Mouse (Mus musculus) gastrocnemius, postnatal 4 days (tissue): Measurements from ENCODE around the gene Repin1. TPM values are rescaled to one million over a fixed set of nuclear protein-coding genes. Genes with fewer than 3 reads are reported as not detected.

Experiments
- total RNA-seq, 2 experiments: library from RNA; stranded (reverse); gene quantifications; 2 replicates each; pipeline ENCODE4 v1.2.3; 2021

The Repin1 gene
- total RNA-seq, 2 experiments from 2014 or later = 29.1 to 31.9 TPM

Other genes with a start within 250 kb of the Repin1 start
- 10 to 100 TPM; 16.6 to 19.7 TPM for gene Krba1, start 198.3 kb upstream of the Repin1 start, total RNA-seq
- gene Zfp467, start 148.1 kb upstream of the Repin1 start, total RNA-seq = 10 to 100 TPM; 14.3 to 19.7 TPM
- under 1 TPM; 0.34 to 0.44 TPM for gene Sspo, start 145.7 kb upstream of the Repin1 start, total RNA-seq
- 10 to 100 TPM; 29.7 to 33.3 TPM for gene Atp6v0e2, start 56.3 kb upstream of the Repin1 start, total RNA-seq
- 10 to 100 TPM; 15.8 to 20.1 TPM for gene Lrrc61, start 39.1 kb upstream of the Repin1 start, total RNA-seq
- gene Rarres2, start 21.1 kb upstream of the Repin1 start, total RNA-seq = 10 to 100 TPM; 57.3 to 67.1 TPM
- gene Gm45021, start 4.3 kb upstream of the Repin1 start, total RNA-seq = not detected
- gene Gm44965, start 58 bp downstream of the Repin1 start, total RNA-seq = 1 to 10 TPM in 1 of 2 experiments, not detected in 1; 3.5 TPM
- gene Zfp775, start 8.2 kb downstream of the Repin1 start, total RNA-seq = 1 to 10 TPM; 6.7 to 6.8 TPM
- gene AI854703, start 32.9 kb downstream of the Repin1 start, total RNA-seq = under 1 TPM; 0.34 to 0.37 TPM
- gene Gimap8, start 53.4 kb downstream of the Repin1 start, total RNA-seq = 1 to 10 TPM; 5.0 to 7.3 TPM
- gene Gimap9, start 82.2 kb downstream of the Repin1 start, total RNA-seq = 1 to 10 TPM; 2.3 to 3.2 TPM
- gene Gimap4, start 90.7 kb downstream of the Repin1 start, total RNA-seq = 10 to 100 TPM; 18.9 to 19.4 TPM
- gene Gimap6, start 114.3 kb downstream of the Repin1 start, total RNA-seq = 10 to 100 TPM; 30.3 to 35.4 TPM
- gene Gm28053, start 124.7 kb downstream of the Repin1 start, total RNA-seq = 1 to 10 TPM; 2.4 to 4.7 TPM
- not detected for gene Gimap7, start 124.7 kb downstream of the Repin1 start, total RNA-seq
- 10 to 100 TPM in 1 of 2 experiments, 1 to 10 TPM in 1; 9.0 to 10.9 TPM for gene Gimap1, start 145.2 kb downstream of the Repin1 start, total RNA-seq
- gene Gimap5, start 152.3 kb downstream of the Repin1 start, total RNA-seq = 1 to 10 TPM; 7.4 to 8.7 TPM
- gene Gimap3, start 177.0 kb downstream of the Repin1 start, total RNA-seq = under 1 TPM in 1 of 2 experiments, not detected in 1; 0.17 TPM
- 10 to 100 TPM; 18.9 to 30.2 TPM for gene Tmem176a, start 247.0 kb downstream of the Repin1 start, total RNA-seq
- 10 to 100 TPM; 62.0 to 78.8 TPM for gene Tmem176b, start 247.6 kb downstream of the Repin1 start, total RNA-seq